Mouse (Mus musculus) limb, embryonic 13.5 days (tissue): ENCODE measurements around the gene Lrrtm3. TPM values are rescaled to one million over a fixed set of nuclear protein-coding genes. Genes with fewer than 3 reads are reported as not detected.

Experiments used
- polyA plus RNA-seq: library from polyadenylated mRNA; unstranded; fragments of >200 nt; fragmentation: Nextera tagmentation; extraction: Ambion mirVana; gene quantifications from 2 replicates; pipeline ENCODE4 v1.2.1, GENCODE M21; 2015

The Lrrtm3 gene
- polyA plus RNA-seq, 1 experiment from 2014 or later: 1.5 TPM

Other genes with a start within 250 kb of the Lrrtm3 start
- gene Gm10118, start 162.8 kb downstream of the Lrrtm3 start, polyA plus RNA-seq: 0.08 and 0.14 TPM in 2 replicates